26 mouse cellular contexts compared by ENCODE assay signal in the genomic region with DNA sequence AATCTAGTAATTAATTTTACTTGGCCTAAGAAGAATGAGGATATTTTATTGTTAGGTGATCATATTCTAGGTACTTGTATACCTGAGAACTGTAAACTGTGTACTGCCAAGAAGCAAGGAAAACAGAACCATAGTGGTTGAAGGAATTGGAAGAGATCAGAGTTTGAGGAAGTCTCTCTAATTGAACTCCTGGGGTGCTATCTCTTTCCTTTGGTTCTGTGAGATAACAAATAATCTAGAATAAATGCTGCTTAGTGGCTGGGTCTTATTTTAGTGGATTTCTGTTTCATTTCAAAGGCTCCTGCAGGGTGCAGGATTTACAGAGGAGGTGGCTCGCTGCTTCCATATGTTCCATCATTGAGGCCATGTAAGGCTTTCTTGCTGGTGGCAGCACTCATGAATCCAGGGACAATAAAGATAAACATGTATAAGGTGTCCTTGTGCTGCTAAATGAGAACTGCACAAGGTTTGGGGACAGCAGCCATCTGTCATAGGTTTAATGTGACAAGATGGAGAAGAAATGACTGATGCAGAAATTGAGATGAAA.
"Had no signal": no experiment of that assay in that cellular context is flagged by ENCODE, and none has a peak within 500 bp of the region (broad histone marks: within the 10 kb centered on the region; RNA-seq: fewer than 3 reads in every experiment).

No protein-coding gene starts in this region.

- ATAC-seq: hindbrain, postnatal 0 days; intestine, embryonic 16.5 days; liver, embryonic 12.5 days had no signal

- H3K4me1 ChIP-seq: heart, embryonic 13.5 days; heart, embryonic 15.5 days; hindbrain, embryonic 15.5 days had no signal

- H3K36me3 ChIP-seq: heart, embryonic 13.5 days; heart, embryonic 15.5 days; hindbrain, embryonic 15.5 days; kidney, embryonic 15.5 days; limb, embryonic 15.5 days had no signal

- H3K9ac ChIP-seq: heart, embryonic 13.5 days; heart, embryonic 15.5 days; hindbrain, embryonic 13.5 days; hindbrain, embryonic 15.5 days; kidney, embryonic 15.5 days; limb, embryonic 13.5 days; limb, embryonic 15.5 days; liver, embryonic 12.5 days; liver, embryonic 14.5 days had no signal

- H3K9me3 ChIP-seq: heart, embryonic 13.5 days; heart, embryonic 15.5 days; hindbrain, embryonic 13.5 days; hindbrain, embryonic 15.5 days; limb, embryonic 15.5 days had no signal

- H3K27me3 ChIP-seq: heart, embryonic 13.5 days; heart, embryonic 15.5 days; hindbrain, embryonic 13.5 days; hindbrain, embryonic 15.5 days; kidney, embryonic 15.5 days; limb, embryonic 13.5 days; limb, embryonic 15.5 days; liver, embryonic 12.5 days had no signal

- DNase-seq: gastrocnemius, postnatal 14 days; heart, adult 18-20 months; heart, postnatal 14 days; heart, postnatal 36 days; kidney, adult 11 months; kidney, adult 2 months; kidney, adult 9 months; kidney, postnatal 14 days; kidney, postnatal 36 days; layer of hippocampus, adult 9-11 months; layer of hippocampus, postnatal 36 days; left cerebral cortex, postnatal 4 days had no signal

- H3K4me2 ChIP-seq: heart, embryonic 11.5 days; heart, embryonic 13.5 days; heart, embryonic 15.5 days; hindbrain, embryonic 13.5 days; hindbrain, embryonic 15.5 days; kidney, embryonic 15.5 days; limb, embryonic 13.5 days; limb, embryonic 15.5 days; liver, embryonic 12.5 days had no signal

- H3K4me3 ChIP-seq: heart, embryonic 13.5 days; heart, embryonic 15.5 days; hindbrain, embryonic 13.5 days; hindbrain, embryonic 15.5 days; kidney, embryonic 15.5 days; left cerebral cortex, adult 2 months; limb, embryonic 13.5 days; limb, embryonic 15.5 days; liver, embryonic 12.5 days had no signal

- H3K27ac ChIP-seq: heart, embryonic 13.5 days; heart, embryonic 15.5 days; hindbrain, embryonic 13.5 days; hindbrain, embryonic 15.5 days; hindbrain, postnatal 0 days; kidney, embryonic 15.5 days; kidney, postnatal 0 days; left cerebral cortex, adult 2 months; limb, embryonic 13.5 days; limb, embryonic 15.5 days; liver, embryonic 12.5 days; liver, embryonic 14.5 days had no signal
